Mouse (Mus musculus): Measurements from ENCODE around the gene Ano3. TPM values are rescaled to one million over a fixed set of nuclear protein-coding genes. Genes with fewer than 3 reads are reported as not detected.

Ano3 gene
- polyA plus RNA-seq, 1 experiment from 2014 or later: 0.54 TPM

GRCm38 (mm10) chr2:110719051-110719450 lies 231.7 kb downstream of the Ano3 start:
- no peaks in the 10 kb centered on the region for H3K27me3 ChIP-seq (ENCODE audit: control insufficient read depth, insufficient read depth, low read length)
- DNase-seq (ENCODE audit: low spot score): no peak
- no peak overlapping the region for H3K4me2 ChIP-seq (ENCODE audit: low read depth)
- H3K36me3 ChIP-seq (ENCODE audit: control insufficient read depth, insufficient read depth, low read length): no peaks in the 10 kb centered on the region
- H3K4me1 ChIP-seq (ENCODE audit: control insufficient read depth, insufficient read depth, low read length): no peaks in the 10 kb centered on the region
- H3K27ac ChIP-seq (ENCODE audit: low read depth, low read length): no peak overlapping the region
- H3K4me3 ChIP-seq (ENCODE audit: low read depth, low read length): no peak overlapping the region
- H3K9ac ChIP-seq (ENCODE audit: low read length): no peak overlapping the region
- ATAC-seq (ENCODE audit: insufficient read depth, low FRiP score, low TSS enrichment): no peak
- H3K9me3 ChIP-seq (ENCODE audit: control insufficient read depth, low read length): no peaks in the 10 kb centered on the region

GRCm38 (mm10) chr2:110710055-110710720 lies 240.5 kb downstream of the Ano3 start:
- Histone ChIP-seq H3K4me2 (ENCODE audit: low read depth) (no peak overlapping the region), H3K27me3 (ENCODE audit: control insufficient read depth, insufficient read depth, low read length) (no peaks in the 10 kb centered on the region), H3K9me3 (ENCODE audit: control insufficient read depth, low read length) (no peaks in the 10 kb centered on the region), H3K9ac (ENCODE audit: low read length) (no peak overlapping the region), H3K4me3 (ENCODE audit: low read depth, low read length) (no peak overlapping the region), H3K27ac (ENCODE audit: low read depth, low read length) (no peak overlapping the region), H3K36me3 (ENCODE audit: control insufficient read depth, insufficient read depth, low read length) (no peaks in the 10 kb centered on the region), H3K4me1 (ENCODE audit: control insufficient read depth, insufficient read depth, low read length) (no peaks in the 10 kb centered on the region)
- no peak for DNase-seq (ENCODE audit: low spot score)
- ATAC-seq (ENCODE audit: insufficient read depth, low FRiP score, low TSS enrichment): no peak
- WGBS: 82% methylated on average over 10 of the region's 10 CpGs

GRCm38 (mm10) chr2:110709436-110709835 lies 241.3 kb downstream of the Ano3 start:
- WGBS: 95% methylated on average over 3 of the region's 3 CpGs
- H3K9ac ChIP-seq (ENCODE audit: low read length): no peak overlapping the region
- no peak overlapping the region for H3K4me3 ChIP-seq (ENCODE audit: low read depth, low read length)
- no peaks in the 10 kb centered on the region for H3K9me3 ChIP-seq (ENCODE audit: control insufficient read depth, low read length)
- no peaks in the 10 kb centered on the region for H3K36me3 ChIP-seq (ENCODE audit: control insufficient read depth, insufficient read depth, low read length)
- no peak overlapping the region for H3K4me2 ChIP-seq (ENCODE audit: low read depth)
- ATAC-seq (ENCODE audit: insufficient read depth, low FRiP score, low TSS enrichment) (no peak), DNase-seq (ENCODE audit: low spot score) (no peak)
- no peaks in the 10 kb centered on the region for H3K27me3 ChIP-seq (ENCODE audit: control insufficient read depth, insufficient read depth, low read length)
- H3K27ac ChIP-seq (ENCODE audit: low read depth, low read length): no peak overlapping the region
- H3K4me1 ChIP-seq (ENCODE audit: control insufficient read depth, insufficient read depth, low read length): no peaks in the 10 kb centered on the region

- ATAC-seq (ENCODE audit: insufficient read depth, low FRiP score, low TSS enrichment) (no peak), DNase-seq (ENCODE audit: low spot score) (no peak)
- Histone ChIP-seq H3K4me3 (ENCODE audit: low read depth, low read length) (no peak overlapping the region), H3K9me3 (ENCODE audit: control insufficient read depth, low read length) (no peaks in the 10 kb centered on the region), H3K36me3 (ENCODE audit: control insufficient read depth, insufficient read depth, low read length) (no peaks in the 10 kb centered on the region), H3K4me2 (ENCODE audit: low read depth) (no peak overlapping the region), H3K4me1 (ENCODE audit: control insufficient read depth, insufficient read depth, low read length) (no peaks in the 10 kb centered on the region), H3K27ac (ENCODE audit: low read depth, low read length) (no peak overlapping the region), H3K9ac (ENCODE audit: low read length) (no peak overlapping the region), H3K27me3 (ENCODE audit: control insufficient read depth, insufficient read depth, low read length) (no peaks in the 10 kb centered on the region)
- WGBS: 77% methylated on average over 2 of the region's 2 CpGs
Measured at GRCm38 (mm10) chr2:110671071-110671624, 279.6 kb downstream of the Ano3 start.

GRCm38 (mm10) chr2:110663329-110663728 lies 287.4 kb downstream of the Ano3 start:
- DNase-seq (ENCODE audit: low spot score) (no peak), ATAC-seq (ENCODE audit: insufficient read depth, low FRiP score, low TSS enrichment) (no peak)
- H3K27ac ChIP-seq (ENCODE audit: low read depth, low read length): no peak overlapping the region
- H3K27me3 ChIP-seq (ENCODE audit: control insufficient read depth, insufficient read depth, low read length): no peaks in the 10 kb centered on the region
- H3K4me1 ChIP-seq (ENCODE audit: control insufficient read depth, insufficient read depth, low read length): no peaks in the 10 kb centered on the region
- H3K4me3 ChIP-seq (ENCODE audit: low read depth, low read length): no peak overlapping the region
- no peaks in the 10 kb centered on the region for H3K36me3 ChIP-seq (ENCODE audit: control insufficient read depth, insufficient read depth, low read length)
- no peak overlapping the region for H3K4me2 ChIP-seq (ENCODE audit: low read depth)
- H3K9me3 ChIP-seq (ENCODE audit: control insufficient read depth, low read length): no peaks in the 10 kb centered on the region
- 54% methylated on average over 4 of the region's 4 CpGs for WGBS
- no peak overlapping the region for H3K9ac ChIP-seq (ENCODE audit: low read length)

- H3K9me3 ChIP-seq (ENCODE audit: control insufficient read depth, low read length): no peaks in the 10 kb centered on the region
- H3K4me1 ChIP-seq (ENCODE audit: control insufficient read depth, insufficient read depth, low read length): no peaks in the 10 kb centered on the region
- no peak overlapping the region for H3K9ac ChIP-seq (ENCODE audit: low read length)
- H3K4me3 ChIP-seq (ENCODE audit: low read depth, low read length): no peak overlapping the region
- H3K27me3 ChIP-seq (ENCODE audit: control insufficient read depth, insufficient read depth, low read length): no peaks in the 10 kb centered on the region
- DNase-seq (ENCODE audit: low spot score) (no peak), ATAC-seq (ENCODE audit: insufficient read depth, low FRiP score, low TSS enrichment) (peak; percentile 29)
- no peaks in the 10 kb centered on the region for H3K36me3 ChIP-seq (ENCODE audit: control insufficient read depth, insufficient read depth, low read length)
- H3K27ac ChIP-seq (ENCODE audit: low read depth, low read length): no peak overlapping the region
- H3K4me2 ChIP-seq (ENCODE audit: low read depth): no peak overlapping the region
Measured at GRCm38 (mm10) chr2:110644846-110645245, 305.9 kb downstream of the Ano3 start.

GRCm38 (mm10) chr2:110644358-110644757 lies 306.4 kb downstream of the Ano3 start:
- H3K4me3 ChIP-seq (ENCODE audit: low read depth, low read length): no peak overlapping the region
- no peaks in the 10 kb centered on the region for H3K9me3 ChIP-seq (ENCODE audit: control insufficient read depth, low read length)
- no peak overlapping the region for H3K4me2 ChIP-seq (ENCODE audit: low read depth)
- DNase-seq (ENCODE audit: low spot score): no peak
- WGBS: 66% methylated on average over 1 of the region's 1 CpGs
- H3K27me3 ChIP-seq (ENCODE audit: control insufficient read depth, insufficient read depth, low read length): no peaks in the 10 kb centered on the region
- no peak overlapping the region for H3K9ac ChIP-seq (ENCODE audit: low read length)
- no peak overlapping the region for H3K27ac ChIP-seq (ENCODE audit: low read depth, low read length)
- no peak for ATAC-seq (ENCODE audit: insufficient read depth, low FRiP score, low TSS enrichment)
- H3K4me1 ChIP-seq (ENCODE audit: control insufficient read depth, insufficient read depth, low read length): no peaks in the 10 kb centered on the region
- no peaks in the 10 kb centered on the region for H3K36me3 ChIP-seq (ENCODE audit: control insufficient read depth, insufficient read depth, low read length)

Other genes with a start within 250 kb of the Ano3 start
- 0.07 TPM in 1 of 2 replicates, not detected in the other for gene Muc15, start 229.6 kb downstream of the Ano3 start, polyA plus RNA-seq (2014; fragmentation: Nextera tagmentation; extraction: Ambion mirVana)
- gene Gm13941, start 155.1 kb upstream of the Ano3 start, polyA plus RNA-seq (2014; fragmentation: Nextera tagmentation; extraction: Ambion mirVana): not detected in 2 replicates
- gene Gm15130, start 202.0 kb upstream of the Ano3 start, polyA plus RNA-seq (2014; fragmentation: Nextera tagmentation; extraction: Ambion mirVana): not detected in 2 replicates